Mouse (Mus musculus) thymus, postnatal 0 days (tissue): Measurements from ENCODE around the gene Tmem198. TPM values are rescaled to one million over a fixed set of nuclear protein-coding genes. Genes with fewer than 3 reads are reported as not detected.
A peak's percentile ranks its signal among the peaks of the same experiment; 100 is the strongest.

Source experiments
- DNase-seq: peaks from one replicate; pipeline ENCODE4 v3.0.0-alpha.2; 2015; ENCODE audit warnings: low spot score
- polyA plus RNA-seq: library from polyadenylated mRNA; unstranded; fragments of >200 nt; fragmentation: Nextera tagmentation; extraction: Ambion mirVana; gene quantifications from 2 replicates; pipeline ENCODE4 v1.2.1, GENCODE M21; 2015

The Tmem198 gene
- polyA plus RNA-seq = 0.30 and 0.39 TPM in 2 replicates

DNA sequence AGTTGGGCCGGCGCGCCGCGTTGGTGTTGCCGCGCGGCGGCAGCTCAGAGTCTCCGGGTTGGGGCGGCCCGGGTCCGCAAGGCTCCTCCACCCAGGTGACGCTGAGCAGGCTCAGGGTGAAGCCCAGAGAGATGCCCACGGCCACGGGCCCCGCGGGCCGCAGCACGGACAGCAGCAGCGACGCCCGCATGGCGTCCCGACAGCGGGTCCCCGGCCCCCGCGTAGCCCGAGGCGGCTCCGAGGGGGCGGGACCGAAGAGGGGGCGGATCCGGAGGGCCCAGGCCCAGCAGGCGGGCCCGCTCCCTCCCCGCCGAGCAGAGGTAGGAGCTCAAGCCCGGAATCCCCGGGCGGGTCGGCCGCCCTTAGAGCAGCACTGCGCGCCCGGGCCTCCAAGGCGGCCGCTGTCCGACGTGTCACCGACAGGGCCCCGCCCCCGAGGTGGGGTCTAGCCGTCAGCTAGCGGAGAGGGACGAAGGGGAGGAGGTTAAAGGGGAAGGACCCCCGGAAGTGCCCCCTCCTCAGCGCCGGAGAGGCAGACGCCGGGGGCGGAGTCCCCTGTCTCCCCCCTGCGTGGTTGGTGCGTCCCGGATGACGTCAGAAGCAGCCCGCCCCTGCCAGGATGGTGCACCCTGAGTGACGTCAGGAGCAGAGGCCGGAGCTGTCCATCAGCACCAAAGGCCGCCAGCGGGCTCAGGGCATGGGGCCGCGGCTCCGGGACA, at the start of gene Tmem198, which contains the start of gene Chpf:
Gene Tmem198 (plus strand): TSS at position 617 of the 719 bp plus-strand sequence.
Gene Chpf (minus strand): TSS at position 392 of the 719 bp plus-strand sequence.
- peak; percentile 93 for DNase-seq

DNA sequence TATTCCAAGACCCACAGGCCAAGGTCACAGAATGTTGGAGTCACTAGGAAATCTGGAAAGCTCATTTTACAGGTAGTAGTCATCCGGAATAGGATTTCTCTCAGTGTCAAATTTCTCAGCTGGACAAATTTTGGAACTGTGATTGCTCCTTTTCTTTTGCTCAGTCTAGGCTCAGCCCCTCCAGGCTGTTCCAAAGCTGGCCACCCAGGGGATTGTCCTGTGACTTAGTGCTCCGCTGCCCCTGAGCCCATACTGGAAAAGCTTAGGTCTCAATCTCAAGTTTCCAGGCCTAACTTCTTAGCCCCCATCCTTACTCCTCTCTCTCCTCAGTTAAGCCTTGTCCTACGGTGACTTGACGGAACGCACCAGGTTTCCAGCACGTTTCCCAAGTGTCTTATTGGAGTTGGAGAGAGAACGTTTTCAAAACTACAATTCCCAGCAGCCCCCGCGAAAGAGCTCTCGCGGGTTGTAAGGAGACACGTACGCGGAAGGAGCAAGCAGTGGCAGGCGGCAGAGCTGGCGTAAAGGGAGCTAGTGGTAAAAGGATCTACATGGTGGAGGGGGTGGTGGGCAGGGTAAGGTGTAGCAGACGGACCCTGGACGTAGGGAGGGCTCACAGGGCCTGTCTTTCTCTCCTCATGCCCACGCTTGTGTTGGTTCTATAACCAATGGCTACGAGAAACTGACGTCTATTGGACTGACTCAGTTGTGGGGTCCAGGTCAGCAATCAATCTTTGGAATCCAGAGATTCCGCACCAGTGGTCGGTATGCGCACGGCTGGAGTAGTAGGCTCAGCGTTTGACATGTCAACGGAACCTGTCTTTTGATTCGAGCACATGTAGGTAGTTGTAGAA, 43.6 kb upstream of the Tmem198 start, which contains the start of gene Gmppa:
Gene Gmppa (plus strand): TSS at position 456 of the 854 bp plus-strand sequence.
- DNase-seq = peak; percentile 72

DNA sequence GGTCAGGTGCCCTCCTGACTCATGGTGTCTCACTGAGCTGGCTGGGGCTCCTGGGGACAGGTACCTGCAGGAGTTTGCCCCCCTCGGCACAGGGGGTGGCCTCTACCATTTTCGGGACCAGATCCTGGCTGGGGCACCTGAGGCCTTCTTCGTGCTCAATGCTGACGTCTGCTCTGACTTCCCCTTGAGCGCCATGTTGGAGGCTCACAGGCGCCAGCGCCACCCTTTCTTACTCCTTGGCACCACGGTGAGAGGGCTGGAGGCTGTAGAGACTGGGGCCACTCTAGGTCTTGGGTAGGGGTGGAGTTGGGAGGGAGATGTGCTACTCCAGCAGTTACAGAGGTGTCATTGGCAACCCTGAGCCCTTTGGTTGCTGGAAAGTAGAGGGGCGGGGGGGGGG, 40.5 kb upstream of the Tmem198 start:
- no peak for DNase-seq

DNA sequence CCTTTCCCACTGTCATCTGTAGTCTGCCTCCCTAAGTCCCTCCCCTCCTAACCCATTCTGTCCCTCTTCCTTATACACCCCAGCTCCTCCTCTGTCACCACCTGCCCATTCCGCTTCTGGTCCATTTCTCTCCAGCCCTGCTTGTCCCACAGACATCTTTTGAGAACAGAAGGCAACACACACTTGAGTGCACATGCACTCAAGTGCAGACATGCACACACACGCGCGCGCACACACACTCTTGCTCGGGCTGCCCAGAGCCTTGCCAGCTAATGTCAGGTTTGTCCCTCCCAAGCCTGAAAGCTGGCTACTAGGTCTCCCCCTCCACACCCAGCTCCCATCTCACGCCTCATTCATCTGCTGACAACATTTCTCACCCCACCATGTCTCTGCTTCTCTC, 38.7 kb upstream of the Tmem198 start:
- no peak for DNase-seq

DNA sequence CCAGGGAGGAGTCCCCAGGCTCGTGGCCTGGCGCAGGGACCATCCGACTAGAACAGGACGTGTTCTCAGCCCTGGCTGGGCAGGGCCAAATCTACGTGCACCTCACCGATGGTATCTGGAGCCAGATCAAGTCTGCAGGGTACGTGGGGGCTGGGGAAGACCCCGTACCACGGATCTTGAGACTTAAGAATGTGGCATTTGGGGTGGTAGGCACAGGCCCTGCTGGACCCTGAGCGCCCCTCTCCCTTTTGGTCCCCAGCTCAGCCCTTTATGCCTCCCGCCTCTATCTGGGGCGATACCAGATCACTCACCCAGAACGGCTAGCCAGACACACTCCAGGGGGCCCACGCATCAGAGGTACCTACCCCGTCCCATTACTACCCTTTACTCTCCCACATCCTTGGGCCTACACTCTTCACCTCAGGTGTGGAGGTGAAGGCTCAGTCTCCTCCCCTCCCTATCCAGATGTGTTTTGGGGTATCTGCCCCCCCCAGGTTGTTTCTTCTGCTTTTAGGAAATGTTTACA, 37.8 kb upstream of the Tmem198 start:
- no peak for DNase-seq

DNA sequence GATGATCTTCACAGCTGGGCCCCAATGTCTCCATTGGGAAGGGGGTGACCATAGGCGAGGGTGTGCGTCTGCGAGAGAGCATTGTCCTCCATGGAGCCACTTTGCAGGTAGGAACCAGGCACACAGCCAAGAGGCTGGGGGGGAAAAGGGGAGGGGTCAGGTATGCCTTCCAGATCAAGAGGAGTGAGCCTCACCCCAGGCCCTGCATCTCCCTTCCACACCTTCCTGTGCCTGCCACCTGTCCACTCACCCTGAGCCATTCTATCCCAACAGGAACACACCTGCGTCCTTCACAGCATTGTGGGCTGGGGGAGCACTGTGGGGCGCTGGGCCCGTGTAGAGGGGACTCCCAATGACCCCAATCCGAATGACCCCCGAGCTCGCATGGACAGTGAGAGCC, 37.2 kb upstream of the Tmem198 start:
- no peak for DNase-seq

DNA sequence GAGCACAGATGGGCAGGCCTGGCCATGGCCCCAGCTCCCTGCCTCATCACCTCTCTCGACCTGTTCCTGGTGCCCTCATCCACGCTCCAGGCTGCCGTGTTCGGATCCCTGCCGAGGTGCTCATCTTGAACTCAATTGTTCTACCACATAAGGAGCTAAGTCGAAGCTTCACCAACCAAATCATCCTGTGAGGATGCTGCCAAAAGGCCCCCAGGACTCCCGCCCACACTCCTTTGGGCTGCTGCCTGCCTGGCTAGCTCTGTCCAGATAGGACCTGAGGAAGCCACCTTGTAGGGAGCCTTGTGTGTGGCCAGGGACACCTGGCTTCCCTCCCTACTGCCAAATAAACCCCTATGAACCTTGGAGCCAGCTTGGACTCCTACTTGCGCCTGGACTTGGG, 36.5 kb upstream of the Tmem198 start:
- no peak for DNase-seq

DNA sequence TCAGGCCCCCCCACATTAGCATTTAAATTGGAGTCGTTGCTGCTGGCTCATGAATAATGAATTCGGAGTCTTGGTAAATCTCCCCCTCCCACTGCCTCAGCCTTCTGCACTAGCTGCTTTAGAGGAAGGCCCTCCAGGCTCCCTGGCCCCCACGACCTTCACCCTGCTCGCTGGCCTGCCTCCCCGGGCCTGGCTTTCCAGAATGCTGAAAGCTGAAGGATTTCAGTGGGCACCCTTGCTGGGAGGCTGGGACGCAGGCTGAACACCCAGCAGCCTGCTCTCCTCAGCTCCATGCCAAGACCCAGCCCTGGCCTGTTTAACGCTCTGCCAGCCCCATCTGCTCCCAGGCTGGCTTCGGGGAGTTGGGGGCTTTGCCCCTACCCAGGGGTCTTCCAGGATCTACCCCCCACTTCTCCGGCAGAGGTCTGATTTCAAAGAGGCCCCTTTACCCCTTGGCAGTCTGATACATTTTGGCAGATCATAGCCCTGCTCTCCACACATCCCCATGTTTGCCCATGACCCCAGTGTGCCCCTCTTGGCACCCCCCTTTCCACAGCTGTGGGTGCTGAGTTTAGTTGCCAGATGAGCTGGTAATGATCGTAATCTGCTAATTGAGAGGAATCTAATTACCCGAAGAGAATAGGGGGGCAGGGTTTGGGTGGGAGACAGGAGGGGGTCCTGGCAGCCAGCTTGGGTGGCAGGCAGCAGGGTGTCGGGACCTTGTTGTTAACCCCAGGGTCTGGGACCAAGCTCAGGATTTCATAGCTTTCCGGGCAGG, 35.9 kb upstream of the Tmem198 start:
- DNase-seq = no peak

DNA sequence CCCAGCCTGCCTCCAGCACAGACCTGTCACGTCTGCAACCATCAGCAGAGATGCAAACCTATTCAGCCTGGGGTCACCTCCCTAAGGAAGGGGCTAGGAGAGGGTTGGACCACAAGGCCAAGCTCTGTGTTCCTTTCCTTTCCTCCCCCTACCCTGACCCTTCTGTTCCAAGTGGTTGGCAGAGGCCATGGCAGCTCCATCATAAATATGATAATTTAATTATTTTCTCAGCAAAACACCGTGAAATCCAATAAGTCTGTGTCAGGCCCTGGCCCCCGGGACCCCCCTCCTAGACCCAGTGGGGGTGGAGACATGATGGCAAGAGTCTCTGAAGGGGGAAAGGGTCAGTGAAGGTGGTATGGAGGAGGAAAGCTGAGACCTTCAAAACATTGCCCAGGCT, 35.1 kb upstream of the Tmem198 start:
- DNase-seq = no peak

DNA sequence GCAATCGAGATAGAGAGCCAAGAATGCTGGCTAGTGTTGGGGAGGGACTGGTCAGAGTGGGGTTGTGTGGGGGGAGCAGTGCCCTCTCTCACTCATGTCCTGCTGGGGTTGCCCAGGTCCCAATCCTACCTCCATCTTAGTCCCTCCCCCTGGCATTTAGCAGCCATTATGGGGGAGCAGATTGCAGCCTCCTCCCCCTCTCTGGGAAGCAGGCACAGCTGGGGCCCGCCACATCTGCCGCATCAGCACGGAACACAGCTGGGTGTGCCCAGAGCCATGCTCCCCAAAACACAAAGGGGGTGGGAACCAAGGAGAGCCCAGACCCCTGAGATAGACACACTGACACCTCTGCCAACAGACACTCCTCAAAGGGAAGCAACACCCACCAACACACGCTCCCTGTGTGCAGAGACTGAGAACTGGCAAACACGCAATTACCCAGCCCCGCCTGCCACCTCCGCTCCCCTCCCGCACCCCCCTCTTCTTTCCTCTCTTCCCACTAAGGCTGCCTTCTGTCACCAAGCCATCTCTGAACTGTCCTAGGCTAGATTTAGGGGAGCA, 34.1 kb upstream of the Tmem198 start:
- DNase-seq = no peak

DNA sequence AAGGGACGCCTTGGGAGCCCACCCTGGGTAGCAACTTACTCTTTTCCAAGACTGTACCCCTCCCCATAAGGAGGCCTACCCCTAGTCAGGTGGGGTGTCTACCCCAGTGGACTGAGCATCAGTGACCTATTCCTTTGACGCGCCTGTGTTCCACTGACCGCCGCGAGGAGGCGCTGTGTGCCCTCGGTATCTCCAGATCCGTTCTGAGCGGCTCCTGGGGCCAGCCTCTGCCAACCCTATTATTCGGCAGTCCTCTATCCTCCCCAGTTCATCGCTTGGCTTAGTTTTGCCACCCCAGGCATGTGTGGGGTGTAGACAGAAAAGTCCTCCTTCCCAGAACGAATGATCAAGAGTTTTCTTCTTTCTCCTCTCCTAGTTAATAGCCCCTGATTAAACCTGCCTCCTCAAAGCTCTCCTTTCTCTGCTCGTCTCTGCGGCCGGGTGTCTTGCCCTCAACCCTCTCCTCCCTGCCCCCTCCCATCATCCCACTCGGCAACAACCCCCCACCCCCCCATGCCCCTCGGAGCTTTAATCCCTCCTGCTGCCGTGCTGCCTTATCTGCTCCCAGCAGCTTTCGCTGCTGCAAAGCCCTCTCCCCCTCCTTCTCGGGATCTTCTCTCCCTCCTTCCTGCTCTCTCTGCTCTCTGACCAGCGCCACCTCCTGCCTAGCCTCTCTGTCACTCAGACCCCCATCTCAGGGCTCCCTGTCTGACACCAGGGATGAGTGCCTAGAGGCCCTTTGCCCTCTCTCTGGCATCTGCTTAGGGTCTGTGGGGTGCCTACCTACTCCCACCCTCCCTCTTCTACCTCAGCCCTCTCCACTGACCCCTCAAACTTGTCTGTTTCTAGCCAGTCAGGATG, 33.4 kb upstream of the Tmem198 start:
- DNase-seq = peak; percentile 57

DNA sequence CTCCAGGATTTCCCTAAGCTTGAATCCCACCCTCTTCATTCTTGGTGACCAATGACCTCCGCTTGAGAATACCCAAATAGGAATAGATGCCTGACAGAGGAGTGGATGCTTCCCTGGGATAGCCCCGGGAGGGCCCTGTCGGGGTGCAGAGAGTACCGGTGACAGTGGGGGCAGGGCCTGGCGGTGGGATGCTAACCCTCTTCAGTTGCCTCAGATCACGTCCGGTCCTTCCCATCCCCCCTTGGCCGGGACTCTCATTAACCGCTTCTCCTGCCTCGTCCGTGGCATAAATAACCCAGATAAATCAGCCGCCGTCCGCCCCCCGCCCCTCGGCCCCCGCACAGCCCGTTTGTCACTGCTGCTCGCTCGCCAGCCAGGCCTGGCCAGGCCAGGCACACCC, 32.7 kb upstream of the Tmem198 start:
- DNase-seq = no peak

DNA sequence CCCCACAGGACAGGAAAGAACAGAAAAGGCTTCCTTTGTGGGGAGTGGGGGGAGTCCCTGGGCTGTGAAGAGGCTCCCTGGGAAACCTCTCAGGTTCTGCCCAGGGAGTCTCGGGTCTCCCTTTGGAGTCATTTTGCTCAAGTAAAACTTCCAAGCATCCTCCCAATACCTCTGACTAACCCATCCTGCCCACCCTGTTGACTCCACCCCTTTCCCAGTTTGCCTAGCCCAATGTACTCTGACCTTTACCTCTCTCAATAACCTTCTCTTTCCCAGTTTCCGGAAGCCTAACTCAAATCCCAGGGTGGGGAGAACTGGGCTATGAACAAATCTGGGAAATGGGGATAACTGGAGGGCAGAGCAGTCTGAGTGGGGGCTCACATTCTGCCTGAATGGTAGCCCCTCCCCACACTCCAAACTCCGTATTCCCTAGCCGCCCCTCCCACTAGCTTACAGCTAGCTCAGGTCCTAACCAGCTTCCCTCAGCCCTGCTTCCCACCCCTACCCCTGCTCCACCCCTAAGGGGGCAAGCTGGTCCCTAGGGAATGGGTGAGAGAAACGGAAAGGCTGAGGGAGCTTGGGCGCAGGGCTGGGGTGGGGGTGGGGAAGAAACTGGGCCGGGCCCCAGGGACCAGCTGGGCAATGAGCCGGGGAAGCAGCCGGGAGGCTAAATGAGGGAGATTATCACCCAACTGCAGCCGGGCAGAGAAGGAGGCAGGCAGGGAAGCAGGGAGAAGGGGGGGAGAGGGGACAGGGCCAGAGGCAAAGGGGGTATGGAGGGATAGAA, 31.9 kb upstream of the Tmem198 start:
- DNase-seq = no peak

DNA sequence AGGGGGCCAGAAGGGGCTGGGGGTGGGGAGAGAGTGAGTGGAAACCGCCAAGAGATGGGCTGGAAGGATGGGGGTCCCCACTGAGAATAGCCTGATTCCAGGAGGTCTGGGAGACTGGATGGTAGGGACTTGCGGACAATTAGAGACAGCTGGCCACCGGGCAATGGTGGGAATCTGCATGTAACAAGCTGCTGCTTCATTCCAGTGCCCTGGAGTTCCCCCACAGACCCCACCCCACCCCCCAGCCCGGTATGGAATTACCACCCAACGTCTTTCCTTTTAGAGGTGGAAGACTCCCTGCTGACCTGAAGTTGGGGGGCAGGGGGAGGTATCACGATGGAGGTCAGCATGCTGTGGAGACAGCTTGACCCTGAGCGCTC, 31.3 kb upstream of the Tmem198 start:
- DNase-seq = no peak

DNA sequence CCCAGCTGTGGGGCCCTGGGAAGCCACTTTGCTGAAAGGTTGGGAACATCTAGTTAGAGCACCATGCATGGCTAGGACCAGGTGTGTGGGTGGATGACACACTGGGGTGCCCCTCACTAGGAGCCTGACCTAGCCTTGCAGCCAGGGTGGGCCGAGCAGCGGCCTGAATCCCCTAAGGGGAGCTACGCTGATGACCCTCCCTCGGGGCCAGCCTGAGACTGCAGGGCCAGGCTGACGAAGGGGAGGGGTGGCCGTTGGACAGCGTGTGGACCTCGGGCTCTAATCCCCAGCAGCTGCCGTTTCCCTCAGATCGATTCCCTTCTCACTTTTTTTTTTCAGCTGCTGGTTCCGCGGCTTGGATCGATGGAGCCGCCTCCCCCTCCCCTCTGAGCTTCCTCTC, 30.4 kb upstream of the Tmem198 start:
- no peak for DNase-seq

DNA sequence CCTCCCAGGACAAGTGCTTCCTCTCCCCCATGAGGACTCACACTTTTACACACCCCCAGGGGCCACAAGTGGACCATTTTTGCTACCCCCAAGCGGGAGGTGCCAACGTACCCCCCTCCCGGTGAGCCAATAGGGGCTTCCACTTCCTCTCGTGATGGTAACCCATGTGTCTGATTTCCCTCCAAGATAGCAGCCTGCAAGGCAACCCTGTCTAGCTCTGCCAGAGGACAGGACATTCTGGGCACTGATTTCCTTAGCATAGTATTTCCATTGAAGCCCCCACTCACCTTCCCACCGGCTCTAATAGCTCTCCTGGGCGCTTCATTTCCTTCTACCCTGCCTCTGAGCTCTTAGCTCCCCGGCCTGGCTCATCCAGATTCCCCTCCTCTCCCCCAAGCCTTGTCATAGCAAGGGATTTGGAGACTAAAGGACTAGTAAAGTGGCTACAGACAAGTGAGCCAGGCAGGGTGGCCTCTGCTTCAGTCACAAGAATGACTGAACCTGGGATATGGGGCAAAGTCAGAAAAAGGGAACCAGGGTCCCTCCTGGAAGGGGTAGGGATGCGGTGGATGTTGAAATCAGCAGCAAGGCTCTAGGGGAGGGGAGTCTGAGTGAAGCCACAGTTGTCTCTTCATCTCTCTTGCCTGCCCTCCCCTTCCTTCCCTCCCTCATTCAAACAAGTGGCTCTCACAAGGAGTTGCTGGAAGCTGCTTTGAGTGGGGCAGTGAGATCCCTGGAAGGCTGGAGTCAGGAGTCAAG, 29.8 kb upstream of the Tmem198 start:
- DNase-seq = no peak

DNA sequence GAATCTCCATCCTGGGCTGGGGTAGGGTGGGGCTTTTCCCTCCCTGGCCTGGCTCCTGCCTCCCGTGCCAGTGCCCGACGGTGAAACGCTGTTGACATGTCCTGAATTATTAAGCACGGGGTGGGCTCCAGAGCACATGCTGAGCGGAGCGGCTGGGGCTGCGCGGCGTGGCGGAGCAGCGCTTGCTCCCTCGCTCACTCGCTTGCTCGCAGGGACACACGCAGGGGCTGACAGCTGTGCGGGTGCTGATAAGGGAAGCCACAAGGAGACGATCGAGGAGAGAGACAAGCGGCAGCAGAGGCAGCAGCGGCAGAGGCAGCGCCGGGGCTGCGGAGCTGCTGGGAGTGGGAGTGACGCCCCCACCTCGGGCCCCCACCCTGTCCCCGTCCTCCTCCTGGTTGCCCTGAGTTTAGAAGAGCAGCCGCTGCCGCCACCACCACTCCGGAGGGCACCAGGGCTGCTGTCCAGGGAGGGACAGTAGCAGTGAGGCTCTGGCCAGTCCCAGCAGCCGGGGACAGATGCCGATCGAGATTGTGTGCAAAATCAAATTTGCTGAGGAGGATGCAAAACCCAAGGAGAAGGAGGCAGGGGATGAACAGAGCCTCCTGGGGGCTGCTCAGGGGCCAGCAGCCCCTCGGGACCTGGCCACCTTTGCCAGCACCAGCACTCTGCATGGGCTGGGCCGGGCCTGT, 28.9 kb upstream of the Tmem198 start, which contains the start of gene Asic4:
Gene Asic4 (plus strand): TSS at position 123 of the 692 bp plus-strand sequence.
- DNase-seq = no peak

DNA sequence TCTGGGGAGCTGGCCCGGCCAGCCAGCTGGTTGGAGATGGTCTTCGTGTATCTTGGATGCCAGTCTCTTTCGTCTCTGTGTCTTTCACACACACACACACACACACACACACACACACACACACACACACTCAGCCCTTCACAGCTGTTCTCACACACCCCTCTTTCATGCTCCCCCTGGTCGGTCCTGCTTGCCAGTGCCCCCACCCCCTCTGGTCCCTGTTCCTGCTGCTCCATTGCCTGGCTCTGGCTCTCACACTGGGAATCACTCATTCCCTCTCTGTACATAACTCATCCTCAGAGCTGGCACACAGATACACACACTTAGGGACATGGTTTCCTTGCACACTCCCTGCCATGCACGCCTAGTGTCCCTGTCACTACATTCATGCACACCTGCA, 27.4 kb upstream of the Tmem198 start:
- no peak for DNase-seq
